Mouse (Mus musculus) lung, postnatal 0 days (tissue): ENCODE results near the gene Epha8.

ENCODE experiments used
- CTCF ChIP-seq: IDR thresholded peaks from 2 replicates; pipeline ENCODE4 v1.5.1; 2016; ENCODE audit warnings: antibody characterized with exemption, mild to moderate bottlenecking
- EP300 ChIP-seq: IDR thresholded peaks from 2 replicates; pipeline ENCODE4 v1.6.1; 2016; ENCODE audit warnings: antibody characterized with exemption, mild to moderate bottlenecking, control low read depth

- TF ChIP-seq EP300: no peak
- no peak for TF ChIP-seq CTCF
Observed at GRCm38 (mm10) chr4:136954562-136954961, 2.1 kb downstream of the Epha8 start.
